Mouse (Mus musculus) stomach, postnatal 0 days (tissue): Measurements from ENCODE around the gene Kdm7a. TPM values are rescaled to one million over a fixed set of nuclear protein-coding genes. Genes with fewer than 3 reads are reported as not detected.

ENCODE experiments used
- ATAC-seq: fragments of 200-750 bp; cut with Nextera tagmentation; 2 replicates; pipeline ENCODE4 v1.8.0; 2017; ENCODE audit not compliant: low FRiP score, low TSS enrichment
- DNase-seq: peaks from one replicate; pipeline ENCODE4 v3.0.0-alpha.2; 2016; ENCODE audit warnings: low spot score
- H3K27ac ChIP-seq: fragments of 300-500 bp; sonication (generic); replicated peaks from 2 replicates; pipeline ENCODE4 v1.5.1; 2014; ENCODE audit warnings: mild to moderate bottlenecking, control low read depth
- H3K27me3 ChIP-seq: fragments of 300-500 bp; sonication (generic); 2 replicates; pipeline ENCODE4 v1.6.1; 2014; ENCODE audit warnings: low read length; ENCODE audit not compliant: control insufficient read depth, insufficient read depth
- H3K36me3 ChIP-seq: fragments of 300-500 bp; sonication (generic); 2 replicates; pipeline ENCODE4 v1.6.1; 2014; ENCODE audit warnings: low read length, mixed read lengths; ENCODE audit not compliant: control insufficient read depth, insufficient read depth
- H3K4me1 ChIP-seq: fragments of 300-500 bp; sonication (generic); replicated peaks from 2 replicates; pipeline ENCODE4 v1.6.1; 2014; ENCODE audit warnings: antibody characterized with exemption; ENCODE audit not compliant: control insufficient read depth, insufficient read depth
- H3K4me2 ChIP-seq: fragments of 300-500 bp; sonication (generic); replicated peaks from 2 replicates; pipeline ENCODE4 v1.6.1; 2014; ENCODE audit warnings: low read depth, mild to moderate bottlenecking, control low read depth, moderate library complexity
- H3K4me3 ChIP-seq: fragments of 300-500 bp; sonication (generic); 2 replicates; pipeline ENCODE4 v1.5.1; 2014; ENCODE audit warnings: low read depth, low read length, control low read depth
- H3K9ac ChIP-seq: fragments of 300-500 bp; sonication (generic); 2 replicates; pipeline ENCODE4 v1.6.1; 2014; ENCODE audit warnings: mild to moderate bottlenecking, low read length, control low read depth, mixed read lengths
- H3K9me3 ChIP-seq: fragments of 300-500 bp; sonication (generic); 2 replicates; pipeline ENCODE4 v1.6.1; 2016; ENCODE audit warnings: low read length; ENCODE audit not compliant: control insufficient read depth
- CTCF ChIP-seq: IDR thresholded peaks from 2 replicates; pipeline ENCODE4 v1.5.1; 2016; ENCODE audit warnings: antibody characterized with exemption, low read depth, mild to moderate bottlenecking, moderate library complexity
- EP300 ChIP-seq: optimal IDR thresholded peaks from 2 replicates; pipeline ENCODE3; 2016; ENCODE audit warnings: antibody characterized with exemption
- WGBS: fragments of 180-500 bp; shearing (Covaris S2); extraction: QIAGEN DNeasy Blood & Tissue Kit; methylation state at CpG from one replicate; pipeline ENCODE4 v1.1.7; 2014; 5-methylcytosine and 5-hydroxymethylcytosine counted together
- polyA plus RNA-seq: library from polyadenylated mRNA; unstranded; fragments of >200 nt; fragmentation: Nextera tagmentation; extraction: Ambion mirVana; gene quantifications from 2 replicates; pipeline ENCODE4 v1.2.1, GENCODE M21; 2015

Kdm7a gene
- polyA plus RNA-seq, 1 experiment from 2014 or later, result 2.6 TPM

DNA sequence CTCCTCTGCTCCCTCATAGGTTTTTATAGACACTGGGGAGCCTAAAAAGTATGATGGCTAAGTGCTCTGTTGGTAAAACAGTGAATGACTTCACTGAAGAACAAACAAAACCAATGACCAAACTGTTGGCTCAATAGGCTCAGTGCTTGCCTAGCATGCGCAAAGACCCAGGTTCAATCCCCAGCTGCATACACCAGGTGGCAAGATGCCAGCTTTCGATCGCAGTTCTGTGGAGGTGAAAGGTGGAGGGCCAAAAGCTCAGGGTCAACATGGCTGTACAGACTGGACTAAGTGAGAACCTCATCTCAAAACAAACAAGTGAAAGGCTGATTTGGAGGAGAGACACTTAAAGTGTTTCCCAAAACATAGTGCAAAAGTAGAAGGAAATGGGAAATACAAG, 10.5 kb upstream of the Kdm7a start:
- ATAC-seq, result no peak
- Histone ChIP-seq H3K4me3 (no peak overlapping the region), H3K36me3 (no peaks in the 10 kb centered on the region), H3K4me2 (no peak overlapping the region), H3K9ac (no peak overlapping the region), H3K9me3 (no peaks in the 10 kb centered on the region), H3K27ac (no peak overlapping the region), H3K4me1 (no peaks in the 10 kb centered on the region), H3K27me3 (no peaks in the 10 kb centered on the region)
- WGBS, result 95% methylated on average over 3 of the region's 3 CpGs
- no peak for DNase-seq
- TF ChIP-seq EP300, result no peak
- TF ChIP-seq CTCF, result no peak

DNA sequence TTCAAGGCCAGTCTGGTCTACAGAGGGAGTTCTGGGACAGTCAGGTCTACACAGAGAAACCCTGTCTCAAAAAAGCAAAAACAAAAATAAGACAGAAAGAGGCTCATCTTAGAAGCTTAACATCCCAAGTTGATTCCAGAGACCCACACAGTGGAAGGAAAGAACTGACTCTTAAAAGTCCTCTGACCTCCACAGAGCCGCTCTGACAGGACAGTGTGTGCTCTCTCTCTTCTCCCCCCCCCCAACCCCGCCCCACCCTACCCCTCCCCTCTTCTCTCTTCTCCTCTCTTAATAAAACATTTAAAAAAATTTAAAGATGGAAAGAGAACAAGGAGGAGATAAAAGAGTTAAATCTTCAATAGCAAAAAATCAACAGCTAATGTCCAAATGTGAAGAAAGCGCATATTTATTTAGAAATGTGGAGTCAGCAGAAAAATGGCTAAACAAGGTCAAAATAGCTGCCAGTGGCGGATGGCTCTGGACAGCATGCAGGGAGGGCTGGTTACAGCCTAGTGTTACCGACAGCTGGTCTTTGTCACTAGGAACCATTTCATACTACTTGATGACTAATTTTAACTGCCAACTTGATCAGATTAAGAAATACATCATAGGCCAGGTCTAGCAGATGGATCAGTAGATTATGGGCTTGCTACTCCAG, 8.5 kb upstream of the Kdm7a start:
- no peak overlapping the region for H3K9ac ChIP-seq
- WGBS, result 62% methylated on average over 5 of the region's 5 CpGs
- ATAC-seq, result no peak

DNA sequence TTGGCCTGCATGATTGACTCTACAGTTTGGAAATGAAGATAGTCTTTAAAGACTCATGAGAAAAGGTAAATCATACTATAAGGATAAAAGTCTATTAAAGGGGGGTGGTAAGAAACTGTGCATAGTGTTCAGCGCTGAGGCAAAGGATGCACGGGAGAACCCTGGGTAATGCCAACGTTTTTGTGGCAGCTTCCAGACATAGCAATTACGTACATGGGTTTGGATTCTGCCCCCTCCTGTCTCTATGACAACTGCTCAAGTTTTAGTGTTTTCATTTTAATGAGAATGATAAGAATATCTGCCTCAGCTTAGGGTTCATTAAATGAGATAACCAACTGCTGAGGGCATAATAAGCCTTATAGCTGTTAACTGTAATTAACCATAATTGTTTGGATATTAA, 3.1 kb upstream of the Kdm7a start:
- DNase-seq (no peak), ATAC-seq (no peak)
- WGBS, result 86% methylated on average over 4 of the region's 4 CpGs
- H3K9me3 ChIP-seq, result no peaks in the 10 kb centered on the region
- H3K4me3 ChIP-seq, result no peak overlapping the region
- H3K4me1 ChIP-seq, result no peaks in the 10 kb centered on the region
- H3K4me2 ChIP-seq, result no peak overlapping the region
- H3K36me3 ChIP-seq, result no peaks in the 10 kb centered on the region
- no peaks in the 10 kb centered on the region for H3K27me3 ChIP-seq
- no peak for TF ChIP-seq EP300
- TF ChIP-seq CTCF, result no peak
- H3K9ac ChIP-seq, result no peak overlapping the region
- H3K27ac ChIP-seq, result no peak overlapping the region

More for the DNA sequence above, 8.5 kb upstream of the Kdm7a start:
- Histone ChIP-seq H3K4me2 (no peak overlapping the region), H3K4me1 (no peaks in the 10 kb centered on the region), H3K27ac (no peak overlapping the region), H3K36me3 (no peaks in the 10 kb centered on the region), H3K9me3 (no peaks in the 10 kb centered on the region), H3K4me3 (no peak overlapping the region), H3K27me3 (no peaks in the 10 kb centered on the region)
- TF ChIP-seq EP300, result no peak
- no peak for DNase-seq

DNA sequence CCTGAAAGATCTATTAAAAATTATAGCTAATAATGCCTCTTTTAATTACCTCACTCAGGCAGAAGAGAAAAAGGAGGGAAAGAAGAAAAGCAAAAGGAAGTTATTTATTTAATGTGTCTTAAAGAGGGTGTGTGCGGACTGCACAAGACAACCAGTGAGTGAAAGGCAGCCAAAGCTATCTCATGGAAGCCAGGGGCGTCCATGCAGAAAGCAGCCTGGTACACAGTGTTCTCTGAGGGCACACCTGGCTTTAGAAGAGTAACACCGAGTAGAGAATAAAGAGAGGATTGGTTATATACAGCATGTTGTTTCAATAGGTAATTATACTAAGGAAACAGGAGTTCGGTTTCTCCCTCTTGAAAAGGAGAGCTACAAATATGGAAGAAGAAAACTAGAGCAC, 1.6 kb upstream of the Kdm7a start:
- Histone ChIP-seq H3K4me3 (no peak overlapping the region), H3K4me1 (no peaks in the 10 kb centered on the region), H3K9me3 (no peaks in the 10 kb centered on the region), H3K36me3 (no peaks in the 10 kb centered on the region), H3K27me3 (no peaks in the 10 kb centered on the region), H3K27ac (no peak overlapping the region), H3K4me2 (no peak overlapping the region), H3K9ac (no peak overlapping the region)
- DNase-seq, result no peak
- no peak for ATAC-seq
- 64% methylated on average over 4 of the region's 4 CpGs for WGBS
- TF ChIP-seq CTCF (no peak), EP300 (no peak)

DNA sequence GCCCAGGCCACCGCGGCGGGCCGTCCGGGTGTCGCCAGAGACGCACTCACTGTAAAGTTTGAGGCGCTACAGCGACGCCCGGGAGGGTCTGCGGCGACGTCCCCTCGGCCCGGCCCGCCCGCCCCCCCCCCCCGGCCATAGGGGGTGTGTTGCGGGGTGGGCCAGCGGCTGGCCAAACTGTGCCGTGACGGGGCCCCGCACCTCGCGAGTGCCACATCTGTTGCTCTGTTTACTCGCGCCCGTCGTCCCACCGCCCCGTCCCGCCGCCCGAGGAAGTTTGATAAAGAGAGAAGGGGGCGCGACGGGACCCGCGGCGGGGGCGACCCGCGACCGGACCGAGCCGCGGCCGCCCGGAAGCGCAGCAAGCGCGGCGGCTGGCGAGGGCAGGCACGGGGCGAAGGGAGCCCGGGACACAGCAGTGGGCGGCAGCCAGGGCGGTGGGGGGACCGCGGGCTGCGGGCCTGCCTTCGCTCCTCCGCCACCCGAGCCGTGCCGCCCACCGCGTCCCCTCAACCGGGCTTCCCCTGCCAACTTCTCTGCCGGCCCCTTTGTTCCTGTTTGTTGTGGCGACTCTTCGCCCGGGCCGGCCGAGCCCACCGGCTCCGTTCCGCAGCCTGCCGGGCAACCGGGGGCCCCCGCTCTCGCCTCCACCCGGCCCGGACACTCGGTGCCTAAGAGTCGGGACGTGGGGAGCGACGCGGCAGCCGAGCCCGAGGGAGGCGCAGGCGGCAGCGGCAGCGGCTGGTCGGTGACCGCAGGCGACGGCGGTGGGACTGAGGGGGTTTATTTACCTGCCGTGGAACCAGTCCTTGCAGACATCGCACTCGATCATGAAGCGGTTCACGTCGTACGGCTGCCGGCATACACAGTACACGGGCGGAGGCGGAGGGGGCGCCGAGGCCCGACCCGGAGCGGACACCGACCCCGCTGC, 674 bp downstream of the Kdm7a start:
- Histone ChIP-seq H3K9ac (peak overlapping the region; percentile 99), H3K4me1 (no peaks in the 10 kb centered on the region), H3K36me3 (no peaks in the 10 kb centered on the region), H3K27ac (peak overlapping the region; percentile 100), H3K27me3 (no peaks in the 10 kb centered on the region), H3K4me2 (peak overlapping the region; percentile 74), H3K9me3 (no peaks in the 10 kb centered on the region), H3K4me3 (peak overlapping the region; percentile 98)
- DNase-seq (peak; percentile 52), ATAC-seq (peak; percentile 45)
- TF ChIP-seq CTCF, result no peak
- no peak for TF ChIP-seq EP300
- under 1% methylated on average over 60 of the region's 121 CpGs for WGBS

DNA sequence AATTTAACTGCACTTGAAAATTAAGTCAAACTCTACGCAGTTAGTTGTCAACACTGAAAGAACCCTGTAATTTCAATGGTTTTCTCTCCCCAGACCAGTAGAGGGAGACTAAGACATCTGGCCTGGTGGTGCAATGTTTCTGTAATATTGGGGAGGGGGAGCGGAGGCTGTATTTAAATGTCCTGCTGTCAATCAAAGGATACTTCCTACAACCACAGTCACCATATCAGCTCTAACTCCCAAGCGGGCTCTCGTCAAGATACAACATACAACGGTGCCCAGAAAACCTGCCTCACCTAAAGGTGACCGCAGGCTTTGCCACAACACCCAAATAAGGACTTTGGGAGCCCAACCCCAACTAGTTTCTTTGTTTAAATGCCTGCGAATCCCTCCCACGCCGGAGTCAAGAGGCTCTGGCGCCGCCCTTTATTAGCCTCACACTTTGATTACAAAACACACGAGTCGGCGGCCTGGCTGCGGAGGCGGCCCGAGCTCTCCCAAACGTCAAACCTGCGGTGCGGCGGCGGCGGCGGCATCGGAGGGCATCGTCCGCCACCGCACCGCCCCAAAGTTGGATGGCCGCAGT, 1.4 kb downstream of the Kdm7a start:
- under 1% methylated on average over 30 of the region's 30 CpGs for WGBS
- H3K4me3 ChIP-seq, result peak overlapping the region; percentile 98
- peak overlapping the region; percentile 74 for H3K4me2 ChIP-seq
- TF ChIP-seq CTCF, result peak; percentile 88
- no peak for TF ChIP-seq EP300
- peak overlapping the region; percentile 100 for H3K27ac ChIP-seq
- peak; percentile 74 for ATAC-seq
- no peaks in the 10 kb centered on the region for H3K4me1 ChIP-seq
- H3K27me3 ChIP-seq, result no peaks in the 10 kb centered on the region
- DNase-seq, result peak; percentile 89
- H3K9me3 ChIP-seq, result no peaks in the 10 kb centered on the region
- peak overlapping the region; percentile 99 for H3K9ac ChIP-seq
- H3K36me3 ChIP-seq, result no peaks in the 10 kb centered on the region
